Mouse (Mus musculus) G1E (cell line): ENCODE measurements around the gene Gm45618.

ENCODE experiments used
- CTCF ChIP-seq: IDR thresholded peaks from 2 replicates; pipeline ENCODE4 v1.5.1; 2012; ENCODE audit warnings: low read depth, low read length, inconsistent platforms, mixed read lengths
- POLR2AphosphoS5 ChIP-seq: IDR thresholded peaks from 2 replicates; pipeline ENCODE4 v1.6.1; 2012; ENCODE audit warnings: low read depth, low read length, inconsistent platforms; ENCODE audit not compliant: insufficient replicate concordance

DNA sequence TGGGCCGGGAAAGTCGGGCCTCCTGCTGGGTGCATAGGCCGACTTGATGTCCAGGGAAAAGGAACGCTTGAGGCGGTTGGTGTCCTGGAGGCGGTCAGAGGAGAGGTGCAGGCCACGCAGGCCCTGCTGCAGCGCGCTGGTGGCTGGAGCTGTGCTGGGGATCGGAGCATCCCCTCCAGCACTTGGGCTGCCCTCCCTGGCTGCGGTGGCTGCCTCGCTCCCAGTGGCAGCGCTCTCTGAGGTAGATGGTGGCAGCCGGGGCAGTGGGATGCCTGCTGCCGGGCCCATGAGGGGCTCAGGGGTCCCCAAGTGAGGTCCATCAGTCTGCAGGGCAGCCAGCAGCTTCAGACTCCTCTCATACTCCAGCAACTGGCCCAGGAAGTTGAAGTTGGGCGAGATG lies 37.9 kb downstream of the Gm45618 start:
- TF ChIP-seq CTCF (no peak), POLR2AphosphoS5 (no peak)
